Comparison of ENCODE assay signal across 30 mouse cellular contexts in the genomic region with DNA sequence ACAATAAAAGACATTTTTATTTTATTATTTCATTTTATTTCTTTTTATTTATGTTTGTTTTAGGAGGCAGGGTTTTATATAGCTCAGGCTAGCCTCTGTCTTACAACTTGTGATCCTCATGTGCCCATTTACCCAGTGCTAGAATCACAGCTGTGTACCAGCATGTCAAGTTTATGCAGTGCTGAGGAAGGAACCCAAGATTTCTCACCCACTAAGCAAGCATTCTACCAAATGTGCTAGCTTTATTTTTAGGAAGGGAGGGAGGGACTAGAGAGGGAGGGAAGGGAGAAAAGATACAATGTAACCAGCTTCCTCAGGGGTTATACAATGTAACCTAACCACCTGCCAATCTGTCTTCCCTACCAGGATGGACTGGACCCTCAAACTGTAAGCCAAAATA.
"Had no signal": no experiment of that assay in that cellular context is flagged by ENCODE, and none has a peak within 500 bp of the region (broad histone marks: within the 10 kb centered on the region; RNA-seq: fewer than 3 reads in every experiment).

No protein-coding gene starts in this region.

- H3K27ac ChIP-seq: limb, embryonic 10.5 days; limb, embryonic 12.5 days; limb, embryonic 13.5 days; limb, embryonic 15.5 days; liver, embryonic 12.5 days; liver, embryonic 13.5 days; liver, embryonic 14.5 days; liver, embryonic 15.5 days; lung, embryonic 15.5 days; macrophage; midbrain, embryonic 10.5 days; midbrain, embryonic 12.5 days; midbrain, embryonic 13.5 days; midbrain, embryonic 15.5 days; neural tube, embryonic 12.5 days had no signal

- ATAC-seq: liver, embryonic 12.5 days; liver, postnatal 0 days; lung, postnatal 0 days; midbrain, embryonic 13.5 days; midbrain, embryonic 15.5 days; midbrain, embryonic 16.5 days had no signal

- DNase-seq: left cerebral cortex, postnatal 4 days; liver; liver, embryonic 13.5 days; liver, postnatal 0 days; lung, adult 18-20 months; lung, adult 2 months; lung, embryonic 14.5 days; lung, postnatal 10 days; lung, postnatal 14 days; lung, postnatal 36 days; lung, postnatal 4 days; midbrain, embryonic 14.5 days had no signal

- H3K4me3 ChIP-seq: limb, embryonic 10.5 days; limb, embryonic 12.5 days; limb, embryonic 13.5 days; limb, embryonic 15.5 days; liver, embryonic 12.5 days; liver, embryonic 13.5 days; liver, embryonic 15.5 days; lung, embryonic 15.5 days; megakaryocyte, embryonic 14.5 days; midbrain, embryonic 10.5 days; midbrain, embryonic 12.5 days; midbrain, embryonic 13.5 days; midbrain, embryonic 15.5 days; myocyte; neural tube, embryonic 12.5 days had no signal
